Mouse (Mus musculus) heart, postnatal 0 days (tissue): ENCODE data around the gene Cep57l1.

Experiments
- CTCF ChIP-seq: IDR thresholded peaks from 2 replicates; pipeline ENCODE4 v1.5.1; 2016; ENCODE audit warnings: antibody characterized with exemption, control low read depth, low read depth
- EP300 ChIP-seq: IDR thresholded peaks from 2 replicates; pipeline ENCODE4 v1.6.1; 2016; ENCODE audit warnings: antibody characterized with exemption, low read depth

GRCm38 (mm10) chr10:41803467-41803866 is 6.2 kb downstream of the Cep57l1 start:
- TF ChIP-seq CTCF (no peak), EP300 (no peak)
